Mouse (Mus musculus) gastrocnemius, postnatal 25 days (tissue): ENCODE measurements at regions not wholly inside any gene's neighbourhood (a gene's known extent, or its start where the extent isn't known, plus 50 kb on each side); places are given as distances from the start of the nearest gene placed in this dataset.

Experiments
- DNase-seq: peaks from one replicate; pipeline ENCODE4 v3.0.0; 2022

- no peak for DNase-seq
Observed at GRCm38 (mm10) chr7:72926772-72927380, 448.4 kb upstream of the Rgma start.

GRCm38 (mm10) chr7:72938842-72939241 is 436.5 kb upstream of the Rgma start:
- no peak for DNase-seq

GRCm38 (mm10) chr7:72947531-72947930 is 427.8 kb upstream of the Rgma start:
- DNase-seq, result no peak

GRCm38 (mm10) chr7:72948026-72948425 is 427.3 kb upstream of the Rgma start:
- no peak for DNase-seq

GRCm38 (mm10) chr7:72948666-72949065 is 426.6 kb upstream of the Rgma start:
- no peak for DNase-seq

- DNase-seq, result no peak
Observed at GRCm38 (mm10) chr7:72949886-72950285, 425.4 kb upstream of the Rgma start.

- no peak for DNase-seq
Observed at GRCm38 (mm10) chr7:72957674-72958073, 417.6 kb upstream of the Rgma start.

GRCm38 (mm10) chr7:72961321-72961720 is 414.0 kb upstream of the Rgma start:
- DNase-seq, result no peak

GRCm38 (mm10) chr7:72962815-72963214 is 412.5 kb upstream of the Rgma start:
- DNase-seq, result no peak

GRCm38 (mm10) chr7:72963908-72964307 is 411.4 kb upstream of the Rgma start:
- no peak for DNase-seq

GRCm38 (mm10) chr7:72968193-72968592 is 407.1 kb upstream of the Rgma start:
- DNase-seq, result no peak

- no peak for DNase-seq
Observed at GRCm38 (mm10) chr7:72971506-72972267, 403.6 kb upstream of the Rgma start.

GRCm38 (mm10) chr7:72972397-72972796 is 402.9 kb upstream of the Rgma start:
- DNase-seq, result no peak

GRCm38 (mm10) chr7:72973771-72974170 is 401.5 kb upstream of the Rgma start:
- DNase-seq, result no peak

GRCm38 (mm10) chr7:72974384-72974783 is 400.9 kb upstream of the Rgma start:
- DNase-seq, result no peak

GRCm38 (mm10) chr7:72990559-72991429 is 384.5 kb upstream of the Rgma start:
- no peak for DNase-seq

- peak; percentile 29 for DNase-seq
Observed at GRCm38 (mm10) chr7:72998374-72998773, 376.9 kb upstream of the Rgma start.

- DNase-seq, result no peak
Observed at GRCm38 (mm10) chr7:73019151-73019550, 356.2 kb upstream of the Rgma start.

- no peak for DNase-seq
Observed at GRCm38 (mm10) chr7:73019764-73020354, 355.4 kb upstream of the Rgma start.

GRCm38 (mm10) chr7:73021786-73022185 is 353.5 kb upstream of the Rgma start:
- DNase-seq, result no peak

- DNase-seq, result no peak
Observed at GRCm38 (mm10) chr7:73025640-73026039, 349.7 kb upstream of the Rgma start.

GRCm38 (mm10) chr7:73028952-73029351 is 346.4 kb upstream of the Rgma start:
- DNase-seq, result no peak

GRCm38 (mm10) chr7:73031407-73031806 is 343.9 kb upstream of the Rgma start:
- no peak for DNase-seq
